Mouse (Mus musculus): ENCODE results near the gene Atp2a1. TPM values are rescaled to one million over a fixed set of nuclear protein-coding genes. Genes with fewer than 3 reads are reported as not detected.

The Atp2a1 gene
- 1.1 TPM for total RNA-seq (2023)

DNA sequence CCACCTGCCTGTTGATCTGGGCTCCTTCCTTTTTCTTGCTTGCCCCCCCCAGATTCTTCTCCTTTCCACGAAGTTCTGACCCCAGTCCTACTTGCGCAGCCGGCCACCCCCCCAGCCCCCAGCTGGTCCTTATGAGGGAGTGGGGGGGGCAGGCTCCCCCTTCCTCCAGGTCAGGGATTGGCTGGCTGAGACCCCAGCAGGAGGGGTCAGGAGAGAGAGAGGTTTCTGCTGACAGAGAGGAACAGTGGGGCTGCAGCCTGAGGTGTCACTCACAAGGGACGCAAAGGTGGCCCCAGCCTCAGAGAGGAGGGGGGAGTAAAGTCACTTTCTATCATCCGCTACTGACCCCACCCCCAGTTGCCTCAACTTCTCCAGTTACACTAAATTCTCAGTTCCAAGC lies at the start of gene Atp2a1:
Atp2a1 (minus strand) TSS at position 105 of the 400 bp plus-strand sequence.

DNA sequence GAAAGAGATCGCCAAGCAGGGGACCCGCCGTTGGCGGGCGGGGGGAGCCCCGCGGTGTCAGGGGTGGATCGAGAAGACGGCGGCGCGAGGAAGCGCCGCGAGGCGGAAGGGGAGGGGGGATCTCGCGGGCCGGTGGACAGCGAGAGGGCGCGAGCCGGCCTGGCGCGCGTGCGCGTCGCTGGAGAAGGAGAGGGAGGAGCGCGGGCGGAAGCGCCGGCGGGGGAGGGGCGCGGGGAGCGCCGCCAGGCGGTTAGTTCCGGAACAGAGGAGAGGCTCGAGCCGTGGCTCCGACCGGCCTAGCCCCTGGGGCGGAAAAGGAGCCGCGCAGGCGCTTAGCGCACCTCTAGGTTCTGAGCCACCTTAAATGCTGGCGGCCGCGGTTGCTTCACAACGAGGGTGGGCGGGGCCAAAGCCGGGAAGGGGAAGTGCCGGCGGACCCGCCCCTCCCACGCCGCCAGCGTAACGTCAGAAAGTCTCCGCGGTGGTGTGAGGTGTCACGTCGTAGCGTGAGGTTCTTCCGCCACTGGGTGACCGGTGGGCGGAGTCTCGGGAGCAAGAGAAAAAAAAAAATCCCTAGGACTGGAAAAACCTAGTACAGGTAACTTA lies 40.5 kb upstream of the Atp2a1 start, which contains the start of gene Atxn2l:
Atxn2l (minus strand) TSS at position 165 of the 606 bp plus-strand sequence.

DNA sequence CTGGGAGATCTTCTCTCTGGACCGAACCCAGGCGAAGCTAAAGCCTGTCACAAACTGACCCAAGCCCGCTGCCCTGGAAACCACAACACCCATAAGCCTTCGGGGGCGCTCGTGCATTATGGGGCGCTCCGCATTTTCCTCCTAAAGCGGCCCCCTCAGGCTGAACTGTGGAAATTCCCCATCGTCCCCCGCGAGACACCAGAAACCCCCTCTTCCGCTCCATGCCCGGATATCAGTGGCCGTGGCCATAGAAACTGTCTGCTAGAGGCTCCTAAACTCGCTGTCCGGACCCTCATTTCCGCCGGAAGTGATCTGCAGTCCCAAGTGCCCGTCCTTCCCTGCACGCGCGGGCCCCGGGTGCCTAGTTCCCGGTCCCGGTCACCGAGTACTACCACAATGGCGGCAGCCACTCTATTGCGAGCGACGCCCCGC lies 24.2 kb upstream of the Atp2a1 start, which contains the start of gene Tufm:
Tufm (plus strand) TSS at position 310 of the 432 bp plus-strand sequence.

DNA sequence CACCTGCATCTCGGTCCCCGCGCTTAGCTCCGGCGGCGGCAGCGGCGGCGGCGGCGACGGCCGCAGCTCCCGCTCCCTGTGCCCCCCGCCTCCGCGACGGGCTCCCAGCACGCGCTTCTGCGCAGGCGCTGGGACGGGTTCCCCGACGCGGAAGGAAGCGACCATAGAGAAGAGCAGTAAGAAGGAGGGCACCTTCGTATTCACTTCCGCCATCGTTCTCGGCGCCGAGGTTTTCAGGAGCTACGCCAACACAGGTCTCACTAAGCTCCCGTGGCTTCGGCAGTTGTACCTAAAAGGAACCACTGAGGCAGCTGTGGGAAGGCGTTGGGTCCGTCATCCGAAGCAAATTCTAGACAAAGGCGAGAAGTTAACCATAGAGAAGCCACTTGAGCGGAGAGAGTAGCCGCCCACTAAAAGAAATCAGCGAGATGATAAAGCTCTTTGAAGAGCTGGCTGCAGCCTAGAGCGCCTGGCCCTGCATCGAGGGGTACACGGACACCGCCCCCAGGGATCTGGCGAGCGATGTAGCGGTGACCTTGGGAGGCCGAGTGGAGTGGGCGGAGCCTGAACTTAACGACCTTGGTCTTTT lies 12.2 kb upstream of the Atp2a1 start, which contains the start of gene Sh2b1:
Sh2b1 (minus strand) TSS at position 432 of the 589 bp plus-strand sequence.

DNA sequence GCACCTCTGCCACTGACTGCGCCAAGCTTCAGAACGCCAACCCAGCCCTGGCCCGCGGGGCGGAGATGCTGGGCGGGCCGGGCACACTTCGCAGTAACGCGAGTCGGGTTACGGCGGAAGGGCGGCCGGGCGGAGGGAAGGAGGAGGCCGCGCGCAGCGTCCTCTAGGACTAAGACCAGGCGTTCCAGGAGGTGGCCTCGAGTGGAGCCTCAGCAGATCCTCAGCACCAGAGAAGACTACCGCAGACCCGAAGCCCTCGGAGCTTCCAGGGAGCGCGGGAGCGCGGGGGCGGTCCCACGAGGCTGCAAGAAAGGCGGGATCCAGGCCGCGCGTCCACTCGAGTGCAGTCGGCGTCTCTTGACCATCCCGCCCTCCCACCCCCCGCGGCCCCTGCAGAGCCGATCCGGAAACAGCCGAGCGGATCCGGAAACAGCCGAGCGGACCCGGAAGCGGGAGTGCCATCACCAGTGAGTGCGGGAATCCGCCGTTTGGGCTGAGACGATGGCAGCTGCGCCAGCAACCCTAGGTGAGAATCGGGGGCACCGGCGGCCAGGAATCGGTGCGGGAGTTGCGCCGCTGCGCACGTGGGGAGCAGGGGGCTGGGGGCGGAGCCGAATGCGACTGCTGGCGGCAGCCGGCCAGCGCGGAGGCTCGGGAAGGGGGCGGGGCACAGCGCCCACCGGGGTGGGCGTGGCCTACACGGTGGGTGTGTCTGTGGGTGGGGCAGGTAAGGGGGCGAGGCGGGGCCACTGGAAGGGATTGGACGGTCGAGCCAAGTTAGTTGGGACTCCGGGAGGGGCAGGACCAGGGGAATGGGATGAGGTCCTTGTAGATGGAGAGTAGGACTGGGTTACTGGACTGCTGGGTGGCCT lies 34.0 kb downstream of the Atp2a1 start, which contains the start of gene Rabep2:
Rabep2 (plus strand) TSS at position 129 of the 872 bp plus-strand sequence.

DNA sequence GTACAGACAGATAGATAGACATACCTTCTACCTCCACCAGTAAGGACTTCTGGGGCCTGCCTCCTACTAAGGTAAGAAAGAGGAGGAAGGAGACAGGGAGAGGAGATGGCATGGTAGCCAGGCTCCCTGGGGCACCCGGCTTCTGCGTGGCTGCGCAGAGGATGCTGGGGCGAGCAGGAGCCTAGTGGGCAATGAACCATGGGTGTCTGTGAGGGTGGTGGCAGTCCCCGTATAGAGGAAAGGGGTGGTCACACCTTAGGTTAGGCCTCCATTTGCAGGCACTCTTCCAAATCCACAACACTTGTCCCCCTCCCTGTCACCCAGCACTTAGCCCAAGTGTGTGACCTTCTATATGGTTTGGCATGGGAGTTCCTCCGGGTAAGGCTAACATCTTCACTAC lies 48.2 kb downstream of the Atp2a1 start, which contains the start of gene Cd19:
Cd19 (minus strand) TSS at position 165 of the 400 bp plus-strand sequence.

DNA sequence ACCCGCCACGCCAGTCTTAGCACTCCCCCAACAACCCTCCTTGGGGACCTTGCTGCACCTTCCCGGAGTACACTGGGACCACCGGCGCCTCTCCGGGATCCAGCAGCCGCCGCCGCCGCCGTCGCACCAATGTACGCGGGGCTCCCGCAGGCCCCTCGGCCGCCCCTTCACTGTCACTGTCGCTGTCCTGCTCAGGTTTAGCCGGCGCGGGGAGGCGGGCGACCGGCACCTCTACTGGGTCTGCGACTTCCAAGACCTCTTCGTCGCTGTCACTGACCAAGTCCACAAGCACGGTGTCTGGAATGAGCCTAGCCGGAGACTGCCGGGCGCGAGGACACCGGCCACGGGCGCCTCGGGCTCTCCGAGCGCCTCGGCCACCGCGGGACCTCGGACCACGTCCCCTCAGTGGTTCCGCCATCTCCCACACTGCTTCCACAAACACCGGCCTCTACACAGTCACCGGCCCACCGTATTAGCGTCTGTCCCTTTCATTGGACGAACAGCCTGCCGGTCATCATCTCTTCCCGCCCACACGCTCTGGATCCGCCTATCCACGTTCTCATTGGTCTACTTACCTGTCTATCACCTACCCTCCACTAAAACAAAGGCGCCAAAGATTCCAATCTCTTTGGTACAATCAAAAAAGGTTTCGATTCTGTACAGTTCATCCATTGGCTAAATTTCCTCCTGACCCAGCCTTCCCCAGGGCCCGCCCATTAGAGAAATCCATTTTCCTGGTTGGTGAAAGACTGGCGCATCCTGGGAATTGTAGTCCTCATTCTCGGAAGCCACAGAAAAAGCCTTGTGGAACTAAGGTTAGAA lies 66.4 kb downstream of the Atp2a1 start, which contains the start of gene Nfatc2ip:
Nfatc2ip (minus strand) TSS at position 440 of the 822 bp plus-strand sequence.

Other genes starting within 250 kb of the Atp2a1 start
- 43.1 TPM for gene Sbk1, start 190.5 kb downstream of the Atp2a1 start, total RNA-seq (2023)
- 637 TPM for gene Lat, start 93.5 kb downstream of the Atp2a1 start, total RNA-seq (2023)
- gene Spns1, start 85.7 kb downstream of the Atp2a1 start, total RNA-seq (2023) = 56.5 TPM
- gene Nfatc2ip, start 66.4 kb downstream of the Atp2a1 start, total RNA-seq (2023) = 17.0 TPM
- 69.0 TPM for gene Cd19, start 48.2 kb downstream of the Atp2a1 start, total RNA-seq (2023)
- gene Rabep2, start 34.3 kb downstream of the Atp2a1 start, total RNA-seq (2023) = 44.7 TPM
- 78.7 TPM for gene Sh2b1, start 12.3 kb upstream of the Atp2a1 start, total RNA-seq (2023)
- 39.3 TPM for gene Tufm, start 24.3 kb upstream of the Atp2a1 start, total RNA-seq (2023)
- gene Atxn2l, start 40.3 kb upstream of the Atp2a1 start, total RNA-seq (2023) = 217 TPM
- gene Eif3c, start 103.3 kb upstream of the Atp2a1 start, total RNA-seq (2023) = 106 TPM
- gene Apobr, start 121.8 kb upstream of the Atp2a1 start, total RNA-seq (2023) = 4.6 TPM
- 90.5 TPM for gene Cln3, start 122.7 kb upstream of the Atp2a1 start, total RNA-seq (2023)
- gene Il27, start 131.8 kb upstream of the Atp2a1 start, total RNA-seq (2023) = not detected
- not detected for gene Nupr1, start 167.8 kb upstream of the Atp2a1 start, total RNA-seq (2023)
- gene Sgf29, start 186.2 kb upstream of the Atp2a1 start, total RNA-seq (2023) = 58.8 TPM
- 0.59 TPM for gene Sult1a1, start 213.3 kb upstream of the Atp2a1 start, total RNA-seq (2023)
- 127 TPM for gene Bola2, start 232.3 kb upstream of the Atp2a1 start, total RNA-seq (2023)
- gene Slx1b, start 232.7 kb upstream of the Atp2a1 start, total RNA-seq (2023) = 6.8 TPM
- 1,152 TPM for gene Coro1a, start 244.7 kb upstream of the Atp2a1 start, total RNA-seq (2023)

Measured in CD4-positive naive resting alpha-beta T cell, adult 76 days (primary cell).